ENCODE assay signal across 8 mouse cellular contexts in genomic region chr11:8468161-8469091, GRCm38 (mm10).
DNase-seq lines count a peak whose midpoint lies in the region; ATAC-seq and TF ChIP-seq lines count a peak whose summit lies in the region.

No protein-coding gene starts in this region.

- ATAC-seq in lung, embryonic 14.5 days (ENCODE audit: insufficient read depth), result peak; percentile 90

- under 1% methylated on average over 33 of the region's 33 CpGs for WGBS in hindbrain, embryonic 10.5 days
- WGBS in lung, embryonic 14.5 days, result 1% methylated on average over 33 of the region's 33 CpGs

- peaks cover 6 to 32% of the 10 kb centered on the region in 2 experiments for H3K4me1 ChIP-seq in ES-E14 (ENCODE audit: control insufficient read depth in 2 of 2, insufficient read depth in 2 of 2, low read length in 2 of 2, poor library complexity in 1 of 2)
- H3K4me1 ChIP-seq in hindbrain, embryonic 10.5 days (replicated peaks), result peaks cover 33% of the 10 kb centered on the region
- H3K4me1 ChIP-seq in lung, embryonic 14.5 days (ENCODE audit: insufficient read depth), result peaks cover 43% of the 10 kb centered on the region

- in situ Hi-C loops in ES-E14 (cut with MboI; ENCODE audit: low sequenced_read_pairs in 2 of 2, unreplicated experiment in 2 of 2), result no loop called here

- H3K36me3 ChIP-seq in ES-E14 (ENCODE audit: control insufficient read depth, insufficient read depth, low read length, poor library complexity, severe bottlenecking), result peaks cover 24% of the 10 kb centered on the region
- no peaks in the 10 kb centered on the region for H3K36me3 ChIP-seq in hindbrain, embryonic 10.5 days
- H3K36me3 ChIP-seq in lung, embryonic 14.5 days (ENCODE audit: insufficient read depth), result peaks cover 16% of the 10 kb centered on the region; the same call in 1 of the 2 replicates

- H3K27me3 ChIP-seq in hindbrain, embryonic 10.5 days (ENCODE audit: insufficient read depth, poor library complexity, severe bottlenecking), result no peaks in the 10 kb centered on the region
- H3K27me3 ChIP-seq in lung, embryonic 14.5 days (ENCODE audit: insufficient read depth, low read length), result no peaks in the 10 kb centered on the region

- H3K4me2 ChIP-seq in lung, embryonic 14.5 days, result peak overlapping the region; percentile 91

- DNase-seq in ES-E14 (ENCODE audit: low read depth, low spot score), result peak; percentile 51
- DNase-seq in cerebellum, postnatal 14 days, result peak; percentile 61 to 69
- peak; percentile 38 to 51 for DNase-seq in frontal cortex, postnatal 25 days (ENCODE audit: low spot score in 2 of 2)
- peak; percentile 68 for DNase-seq in hindbrain, embryonic 10.5 days (ENCODE audit: low spot score)
- peak; percentile 72 to 78 for DNase-seq in layer of hippocampus, postnatal 10 days (ENCODE audit: low spot score in 2 of 2)
- peak; percentile 92 for DNase-seq in lung, embryonic 14.5 days
- peak; percentile 62 for DNase-seq in ovary, adult 18-20 months (ENCODE audit: low spot score)
- peak; percentile 74 for DNase-seq in urinary bladder, postnatal 14 days (ENCODE audit: low spot score)

- peak overlapping the region; percentile 53 to 59 for H3K4me3 ChIP-seq in ES-E14 (ENCODE audit: insufficient read depth in 1 of 2, low read depth in 1 of 2, low read length in 2 of 2, poor library complexity in 1 of 2, severe bottlenecking in 1 of 2)
- H3K4me3 ChIP-seq in hindbrain, embryonic 10.5 days, result peak overlapping the region; percentile 56
- peak overlapping the region; percentile 56 for H3K4me3 ChIP-seq in lung, embryonic 14.5 days (ENCODE audit: low read depth, low read length)

- TF ChIP-seq CTCF in lung, embryonic 14.5 days (IDR thresholded peaks at IDR 0.05; ENCODE audit: low read depth), result peak; percentile 38; the same call in 1 of the 2 replicates

- peak overlapping the region; percentile 63 for H3K27ac ChIP-seq in ES-E14 (ENCODE audit: insufficient read depth, low read depth, low read length, poor library complexity, severe bottlenecking)
- peak overlapping the region; percentile 87 for H3K27ac ChIP-seq in hindbrain, embryonic 10.5 days
- H3K27ac ChIP-seq in lung, embryonic 14.5 days (ENCODE audit: low read depth), result peak overlapping the region; percentile 90

- peak overlapping the region; percentile 49 for H3K9ac ChIP-seq in ES-E14 (ENCODE audit: insufficient read depth, low read depth, low read length, poor library complexity, severe bottlenecking)
- peak overlapping the region; percentile 71 for H3K9ac ChIP-seq in lung, embryonic 14.5 days

- H3K9me3 ChIP-seq in ES-E14 (ENCODE audit: control insufficient read depth, insufficient read depth, low read depth, low read length), result no peaks in the 10 kb centered on the region
- no peaks in the 10 kb centered on the region for H3K9me3 ChIP-seq in hindbrain, embryonic 10.5 days
- no peaks in the 10 kb centered on the region for H3K9me3 ChIP-seq in lung, embryonic 14.5 days (ENCODE audit: low read depth, low read length)

TF ChIP-seq in ES-E14, 5 proteins besides CTCF, POLR2A, EP300 and RAD21:
- TF ChIP-seq ZNF384 (IDR thresholded peaks at IDR 0.05; ENCODE audit: low read depth, low read length), result no peak
- no peak for TF ChIP-seq MAFK (IDR thresholded peaks at IDR 0.05; ENCODE audit: insufficient read depth, low read depth, low read length)
- no peak for TF ChIP-seq HCFC1 (IDR thresholded peaks at IDR 0.05; ENCODE audit: borderline replicate concordance, insufficient read depth, low read length)
- no peak for TF ChIP-seq ZC3H11A (IDR thresholded peaks at IDR 0.05; ENCODE audit: borderline replicate concordance, low read depth, low read length)
- no peak for TF ChIP-seq CHD2 (IDR thresholded peaks at IDR 0.05; ENCODE audit: low read depth, low read length)
TF ChIP-seq in ES-E14: peak in this region for 0.

Comparison
In these comparisons a context has a peak if more than half of its experiments do, and no peak if none do; other contexts are left out.
1. Peak in every context shown above with its lines: DNase-seq, ATAC-seq, H3K4me3 ChIP-seq and H3K27ac ChIP-seq.